11 mouse cellular contexts compared by ENCODE assay signal in the genomic region with DNA sequence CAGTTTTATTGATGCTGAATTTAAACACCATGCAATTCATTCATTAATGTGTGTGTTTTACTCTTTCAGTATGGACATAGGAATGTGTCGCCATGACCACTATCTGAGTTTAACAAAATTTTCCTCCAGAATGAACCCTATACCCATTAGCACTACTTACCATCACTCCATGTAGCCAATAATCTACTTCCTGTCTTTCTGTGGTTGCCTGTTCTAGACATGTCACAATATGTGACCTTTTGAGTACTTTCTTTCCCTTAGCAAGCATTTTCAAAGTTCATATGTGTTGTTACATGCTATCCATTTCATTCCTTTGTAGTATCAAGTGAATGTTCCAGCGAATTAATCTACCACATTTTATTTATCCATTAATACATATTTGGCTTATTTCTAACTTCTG.
"Had no signal": no experiment of that assay in that cellular context is flagged by ENCODE, and none has a peak within 500 bp of the region (broad histone marks: within the 10 kb centered on the region; RNA-seq: fewer than 3 reads in every experiment).

No protein-coding gene starts in this region.

- DNase-seq: retina, postnatal 1 day; right cerebral cortex, adult 18-20 months; right cerebral cortex, postnatal 14 days; right cerebral cortex, postnatal 25 days; right cerebral cortex, postnatal 4 days; spleen, adult 18-20 months; thymus, adult 2 months; thymus, postnatal 14 days; thymus, postnatal 25 days; thymus, postnatal 36 days; thymus, postnatal 4 days had no signal
